Mouse (Mus musculus) ES-E14 (cell line): ENCODE data around the gene Mttp. TPM values are rescaled to one million over a fixed set of nuclear protein-coding genes. Genes with fewer than 3 reads are reported as not detected.

ENCODE experiments used
- DNase-seq: peaks from one replicate; pipeline ENCODE4 v3.0.0-alpha.2; 2013; ENCODE audit warnings: low read depth, low spot score
- H3K27ac ChIP-seq: 2 replicates; pipeline ENCODE4 v1.5.1; 2012; ENCODE audit warnings: low read depth, mild to moderate bottlenecking, low read length, moderate library complexity, mixed read lengths; ENCODE audit not compliant: poor library complexity, insufficient read depth, severe bottlenecking
- H3K36me3 ChIP-seq: 2 replicates; pipeline ENCODE4 v1.6.1; 2012; ENCODE audit warnings: mild to moderate bottlenecking, low read length, moderate library complexity, mixed read lengths; ENCODE audit not compliant: control insufficient read depth, poor library complexity, insufficient read depth, severe bottlenecking
- H3K4me1 ChIP-seq, 2 experiments: fragments of 150-350 bp in 1 of 2; sonication (generic) in 1 of 2; 2 replicates each; pipeline ENCODE4 v1.6.1; 2012; ENCODE audit warnings: low read length in 2 of 2, mild to moderate bottlenecking in 1 of 2, mixed read lengths in 1 of 2; ENCODE audit not compliant: control insufficient read depth in 2 of 2, insufficient read depth in 2 of 2, poor library complexity in 1 of 2
- H3K4me3 ChIP-seq, 2 experiments: fragments of 150-350 bp in 1 of 2; sonication (generic) in 1 of 2; 2 replicates each; pipeline ENCODE4 v1.5.1; 2012; ENCODE audit warnings: low read length in 2 of 2, low read depth in 1 of 2, mild to moderate bottlenecking in 1 of 2, mixed read lengths in 1 of 2; ENCODE audit not compliant: insufficient read depth in 1 of 2, poor library complexity in 1 of 2, severe bottlenecking in 1 of 2
- H3K9ac ChIP-seq: 2 replicates; pipeline ENCODE4 v1.6.1; 2012; ENCODE audit warnings: low read depth, mild to moderate bottlenecking, low read length, mixed read lengths; ENCODE audit not compliant: poor library complexity, insufficient read depth, severe bottlenecking
- H3K9me3 ChIP-seq: fragments of 150-350 bp; sonication (generic); 2 replicates; pipeline ENCODE4 v1.6.1; 2012; ENCODE audit warnings: low read depth, mild to moderate bottlenecking, low read length; ENCODE audit not compliant: control insufficient read depth, insufficient read depth
- CHD2 ChIP-seq: IDR thresholded peaks from 2 replicates; pipeline ENCODE4 v1.6.1; 2014; ENCODE audit warnings: mild to moderate bottlenecking, low read depth, low read length, inconsistent platforms
- HCFC1 ChIP-seq: IDR thresholded peaks from 2 replicates; pipeline ENCODE4 v1.6.1; 2012; ENCODE audit warnings: low read length, inconsistent platforms, borderline replicate concordance; ENCODE audit not compliant: insufficient read depth
- MAFK ChIP-seq: IDR thresholded peaks from 2 replicates; pipeline ENCODE4 v1.6.1; 2014; ENCODE audit warnings: mild to moderate bottlenecking, low read depth, low read length, inconsistent platforms; ENCODE audit not compliant: insufficient read depth
- ZC3H11A ChIP-seq: IDR thresholded peaks from 2 replicates; pipeline ENCODE4 v1.6.1; 2012; ENCODE audit warnings: low read depth, mild to moderate bottlenecking, inconsistent platforms, low read length, borderline replicate concordance
- ZNF384 ChIP-seq: IDR thresholded peaks from 2 replicates; pipeline ENCODE4 v1.6.1; 2012; ENCODE audit warnings: low read depth, low read length, inconsistent platforms
- in situ Hi-C, 2 experiments: fragments of 600-800 bp; cut with MboI; formaldehyde crosslinking; loops; one replicate each; pipeline ENCODE4 v1.15.1; 2025; ENCODE audit warnings: low sequenced_read_pairs in 2 of 2, inconsistent platforms in 1 of 2; ENCODE audit not compliant: unreplicated experiment in 2 of 2
- total RNA-seq: library from RNA; depleted of rRNA; stranded (reverse); fragments of 300-350 nt; gene quantifications from 2 replicates; pipeline ENCODE4 v1.2.3, GENCODE M21; 2012; rRNA removed

The Mttp gene
- total RNA-seq, 1 experiment, result 10.8 TPM

GRCm38 (mm10) chr3:138041591-138042301, 103.0 kb downstream of the Mttp start:
- peak; percentile 91 for TF ChIP-seq ZNF384
- no peak for TF ChIP-seq ZC3H11A

GRCm38 (mm10) chr3:138040938-138041337, 103.8 kb downstream of the Mttp start:
- Histone ChIP-seq H3K9ac (no peak overlapping the region), H3K36me3 (no peaks in the 10 kb centered on the region), H3K27ac (0 out of 2 replicates have a peak overlapping the region, but pooled peaks have one; percentile 23), H3K4me3 (no peak overlapping the region), H3K9me3 (no peaks in the 10 kb centered on the region), H3K4me1 (peaks cover 0 to 8% of the 10 kb centered on the region in 2 experiments; a peak in 1 of 4 replicates)
- no peak for TF ChIP-seq CHD2
- TF ChIP-seq HCFC1, result no peak
- TF ChIP-seq ZC3H11A, result no peak
- TF ChIP-seq MAFK, result peak; percentile 61; the same call in 1 of the 2 replicates
- DNase-seq, result no peak
- in situ Hi-C loops, result no loop called here

More at GRCm38 (mm10) chr3:138041591-138042301, 103.0 kb downstream of the Mttp start:
- in situ Hi-C loops, result no loop called here
- DNase-seq, result peak; percentile 42
- Histone ChIP-seq H3K4me1 (peaks cover 0 to 8% of the 10 kb centered on the region in 2 experiments; a peak in 1 of 4 replicates), H3K4me3 (no peak overlapping the region), H3K27ac (peak overlapping the region; percentile 23; the same call in 1 of the 2 replicates), H3K9me3 (no peaks in the 10 kb centered on the region), H3K36me3 (no peaks in the 10 kb centered on the region), H3K9ac (no peak overlapping the region)

Other genes with a start within 250 kb of the Mttp start
- gene Lamtor3, start 226.5 kb downstream of the Mttp start, total RNA-seq, result 39.3 and 41.4 TPM in 2 replicates
- gene Dapp1, start 163.4 kb downstream of the Mttp start, total RNA-seq, result 6.8 and 11.5 TPM in 2 replicates
- under 0.01 and 0.05 TPM in 2 replicates for gene 1110002E22Rik, start 79.9 kb downstream of the Mttp start, total RNA-seq
- not detected in 2 replicates for gene Gm5105, start 77.6 kb downstream of the Mttp start, total RNA-seq
- 16.2 and 16.5 TPM in 2 replicates for gene Trmt10a, start 1.5 kb downstream of the Mttp start, total RNA-seq
- not detected in 2 replicates for gene 4930579F01Rik, start 48.9 kb upstream of the Mttp start, total RNA-seq
- gene Adh7, start 72.8 kb upstream of the Mttp start, total RNA-seq, result 0.36 and 0.48 TPM in 2 replicates
- gene Adh1, start 116.0 kb upstream of the Mttp start, total RNA-seq, result 0.36 TPM in 1 of 2 replicates, not detected in the other
- not detected in 2 replicates for gene Adh6a, start 168.3 kb upstream of the Mttp start, total RNA-seq
- gene Adh6b, start 196.8 kb upstream of the Mttp start, total RNA-seq, result not detected in 2 replicates